Mouse (Mus musculus) liver, embryonic 14.5 days (tissue): Measurements from ENCODE around the gene Shcbp1. TPM values are rescaled to one million over a fixed set of nuclear protein-coding genes. Genes with fewer than 3 reads are reported as not detected.

Source experiments
- ATAC-seq: fragments of 200-750 bp; cut with Nextera tagmentation; 2 replicates; pipeline ENCODE4 v1.8.0; 2017; ENCODE audit warnings: moderate number of reproducible peaks, mild to moderate bottlenecking, moderate library complexity; ENCODE audit not compliant: insufficient read depth
- DNase-seq, 3 experiments: peaks; one replicate each; pipeline ENCODE4 v3.0.0-alpha.2; 2012 to 2013; ENCODE audit warnings: low read depth in 3 of 3, low spot score in 3 of 3
- H3K27ac ChIP-seq: fragments of 300-500 bp; sonication (generic); 2 replicates; pipeline ENCODE4 v1.5.1; 2014; ENCODE audit warnings: moderate library complexity, mild to moderate bottlenecking, control low read depth, inconsistent platforms
- H3K27me3 ChIP-seq: fragments of 300-500 bp; sonication (generic); 2 replicates; pipeline ENCODE4 v1.6.1; 2014; ENCODE audit warnings: mild to moderate bottlenecking, low read length, moderate library complexity; ENCODE audit not compliant: control insufficient read depth, insufficient read depth
- H3K36me3 ChIP-seq: fragments of 300-500 bp; sonication (generic); replicated peaks from 2 replicates; pipeline ENCODE4 v1.6.1; 2014; ENCODE audit warnings: low read depth; ENCODE audit not compliant: control insufficient read depth, insufficient read depth
- H3K4me1 ChIP-seq, 2 experiments: fragments of 200-500 bp in 1 of 2; fragments of 300-500 bp in 1 of 2; sonication (generic) in 1 of 2; replicated peaks; 2 replicates each; pipeline ENCODE4 v1.6.1; 2012 to 2014; ENCODE audit warnings: antibody characterized with exemption in 1 of 2, inconsistent platforms in 1 of 2, low read length in 1 of 2; ENCODE audit not compliant: control insufficient read depth in 2 of 2, insufficient read depth in 2 of 2
- H3K4me2 ChIP-seq: fragments of 300-500 bp; sonication (generic); 2 replicates; pipeline ENCODE4 v1.6.1; 2014; ENCODE audit warnings: low read depth, mild to moderate bottlenecking, control low read depth, moderate library complexity
- H3K4me3 ChIP-seq, 2 experiments: fragments of 200-500 bp in 1 of 2; fragments of 300-500 bp in 1 of 2; sonication (generic) in 1 of 2; 2 replicates each; pipeline ENCODE4 v1.5.1; 2012 to 2014; ENCODE audit warnings: low read depth in 2 of 2, low read length in 2 of 2, mild to moderate bottlenecking in 2 of 2, control low read depth in 1 of 2, inconsistent platforms in 1 of 2, moderate library complexity in 1 of 2; ENCODE audit not compliant: insufficient read depth in 1 of 2
- H3K9ac ChIP-seq: fragments of 300-500 bp; sonication (generic); replicated peaks from 2 replicates; pipeline ENCODE4 v1.6.1; 2014; ENCODE audit warnings: mild to moderate bottlenecking, control low read depth, moderate library complexity
- H3K9me3 ChIP-seq: fragments of 300-500 bp; sonication (generic); 2 replicates; pipeline ENCODE4 v1.6.1; 2016; ENCODE audit warnings: low read length, mixed read lengths; ENCODE audit not compliant: control insufficient read depth
- CTCF ChIP-seq: IDR thresholded peaks from 2 replicates; pipeline ENCODE4 v1.5.1; 2016; ENCODE audit warnings: antibody characterized with exemption, low read depth, control low read depth
- EP300 ChIP-seq: IDR thresholded peaks from 2 replicates; pipeline ENCODE4 v1.6.1; 2016; ENCODE audit warnings: antibody characterized with exemption, low read depth
- WGBS: fragments of 180-500 bp; shearing (Covaris S2); extraction: QIAGEN DNeasy Blood & Tissue Kit; methylation state at CpG from one replicate; pipeline ENCODE4 v1.1.7; 2014; ENCODE audit not compliant: insufficient replicate concordance; 5-methylcytosine and 5-hydroxymethylcytosine counted together
- polyA plus RNA-seq, 2 experiments: library from polyadenylated mRNA; depleted of rRNA in 1 of 2; stranded (reverse) in 1 of 2; unstranded in 1 of 2; fragments of >200 nt; fragmentation: Nextera tagmentation in 1 of 2; extraction: Ambion mirVana in 1 of 2; gene quantifications; 2 replicates each; pipeline versions ENCODE4 v1.2.1 to v1.2.3; 2012 to 2014

Shcbp1 gene
- polyA plus RNA-seq (2012; rRNA removed), result 9.5 and 19.1 TPM in 2 replicates
- polyA plus RNA-seq (2014; fragmentation: Nextera tagmentation; extraction: Ambion mirVana), result 40.2 and 40.4 TPM in 2 replicates

DNA sequence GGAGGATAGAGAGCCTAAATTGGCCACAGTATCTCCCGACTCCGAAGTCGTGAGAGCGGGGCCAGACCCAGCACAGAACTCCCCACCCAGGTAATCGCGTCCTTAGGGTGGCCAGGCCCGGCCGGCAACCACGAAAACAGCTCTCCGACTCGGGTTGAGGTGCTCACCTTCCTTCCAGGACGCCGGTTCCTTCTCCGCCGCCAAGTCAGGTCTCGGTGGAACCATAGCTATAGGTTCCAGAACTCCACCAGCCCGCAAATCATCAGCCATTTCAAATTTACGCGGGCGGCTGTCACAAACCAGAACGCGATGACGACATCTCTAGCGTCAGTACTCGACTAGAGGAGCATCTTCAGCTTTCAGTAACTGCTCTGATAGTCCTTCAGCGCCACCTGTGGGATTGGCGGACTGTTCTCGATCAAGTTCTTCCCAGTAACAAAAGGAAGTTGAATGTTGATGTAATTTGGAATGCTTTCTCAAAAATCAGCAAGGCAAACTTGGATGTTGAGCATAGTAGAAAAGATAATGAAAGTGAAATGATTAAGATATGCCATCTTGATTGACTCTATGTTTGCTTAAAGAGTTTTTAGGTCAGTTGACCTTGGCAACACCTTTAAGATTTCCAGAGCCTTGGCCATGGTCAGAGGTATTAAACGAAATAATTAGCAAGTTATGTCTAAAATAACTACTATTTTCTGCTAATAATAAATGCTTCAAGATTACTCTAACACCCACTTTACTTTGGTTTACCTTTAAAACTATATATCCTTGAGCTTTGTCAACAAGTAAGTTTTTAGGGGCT, at the start of gene Shcbp1:
TSS of gene Shcbp1 (minus strand) at position 314 of the 802 bp plus-strand sequence.
- Histone ChIP-seq H3K27ac (peak within 1 kb of the TSS; percentile 1), H3K9ac (peak within 1 kb of the TSS; percentile 77), H3K9me3 (no peaks in the 10 kb centered on the region), H3K4me3 (peak within 1 kb of the TSS; percentile 68 to 79), H3K4me1 (peaks cover 0 to 2% of the 10 kb centered on the region in 2 experiments; a peak in 3 of 4 replicates), H3K36me3 (peaks cover 3% of the 10 kb centered on the region), H3K27me3 (no peaks in the 10 kb centered on the region), H3K4me2 (peak within 1 kb of the TSS; percentile 73)
- DNase-seq (peak; percentile 87 to 90 (median 89)), ATAC-seq (peak; percentile 94)
- 1% methylated on average over 29 of the region's 29 CpGs for WGBS
- peak; percentile 86 for TF ChIP-seq CTCF
- no peak for TF ChIP-seq EP300

DNA sequence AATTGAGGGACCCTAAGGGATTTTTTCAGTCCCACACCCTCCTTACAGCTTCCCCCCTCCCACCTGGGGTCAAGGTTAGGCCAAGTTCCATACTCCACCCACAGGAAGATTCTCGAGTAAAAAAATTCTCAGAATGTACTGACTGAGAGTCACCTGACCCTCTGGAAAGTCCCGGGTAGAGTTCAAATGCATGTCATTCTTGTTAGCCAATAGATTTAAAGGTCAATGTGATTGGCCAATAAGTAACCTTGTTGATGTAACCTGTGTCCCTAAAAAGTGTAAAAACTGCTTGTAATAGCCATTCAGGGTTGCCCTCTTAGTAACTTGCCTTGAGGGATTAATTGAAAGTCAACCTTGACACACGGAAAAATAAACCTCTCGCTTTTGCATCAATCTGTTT, 29.5 kb upstream of the Shcbp1 start:
- Histone ChIP-seq H3K4me2 (no peak overlapping the region), H3K36me3 (no peaks in the 10 kb centered on the region), H3K9me3 (no peaks in the 10 kb centered on the region), H3K4me1 (no peaks in the 10 kb centered on the region), H3K9ac (no peak overlapping the region), H3K27me3 (no peaks in the 10 kb centered on the region), H3K4me3 (no peak overlapping the region), H3K27ac (no peak overlapping the region)
- ATAC-seq (no peak), DNase-seq (no peak)
- TF ChIP-seq CTCF, result no peak
- TF ChIP-seq EP300, result no peak
- WGBS, result 62% methylated on average over 4 of the region's 4 CpGs

DNA sequence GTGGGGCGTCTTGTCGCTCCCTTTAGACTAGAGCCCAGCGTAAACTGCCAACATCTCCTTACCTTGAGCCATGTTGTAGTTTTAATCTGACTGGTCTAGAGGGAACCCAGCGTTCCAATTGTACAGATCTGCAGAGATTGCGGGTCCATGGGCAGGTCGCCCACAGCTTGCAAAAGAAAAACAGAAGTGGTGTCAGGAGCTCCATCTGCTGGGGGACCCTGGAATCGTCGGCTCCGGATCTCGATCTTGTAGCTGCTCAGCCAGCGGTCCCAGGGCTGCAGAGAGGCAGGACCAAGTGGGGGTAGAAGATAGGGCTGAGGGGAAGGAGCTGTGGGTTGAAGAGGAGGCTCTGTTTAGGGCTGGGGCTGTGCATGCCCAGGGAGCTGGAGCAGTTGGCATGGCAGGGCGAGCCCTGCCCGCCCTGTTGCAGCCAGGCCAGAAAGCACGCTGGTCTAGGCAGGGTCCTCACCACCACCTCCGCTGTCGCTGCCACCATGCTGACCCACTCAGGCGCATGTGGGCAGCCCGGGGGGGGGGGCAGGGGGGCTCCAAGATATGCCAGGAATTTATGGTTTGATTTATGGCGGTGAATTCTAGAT, 21.3 kb upstream of the Shcbp1 start:
- H3K4me2 ChIP-seq, result no peak overlapping the region
- TF ChIP-seq CTCF, result peak; percentile 58
- TF ChIP-seq EP300, result no peak
- no peak for DNase-seq
- H3K27me3 ChIP-seq, result no peaks in the 10 kb centered on the region
- H3K27ac ChIP-seq, result no peak overlapping the region
- H3K36me3 ChIP-seq, result no peaks in the 10 kb centered on the region
- H3K4me3 ChIP-seq, result no peak overlapping the region
- H3K9me3 ChIP-seq, result no peaks in the 10 kb centered on the region
- ATAC-seq, result no peak
- WGBS, result 47% methylated on average over 19 of the region's 19 CpGs
- H3K4me1 ChIP-seq, result no peaks in the 10 kb centered on the region
- no peak overlapping the region for H3K9ac ChIP-seq

DNA sequence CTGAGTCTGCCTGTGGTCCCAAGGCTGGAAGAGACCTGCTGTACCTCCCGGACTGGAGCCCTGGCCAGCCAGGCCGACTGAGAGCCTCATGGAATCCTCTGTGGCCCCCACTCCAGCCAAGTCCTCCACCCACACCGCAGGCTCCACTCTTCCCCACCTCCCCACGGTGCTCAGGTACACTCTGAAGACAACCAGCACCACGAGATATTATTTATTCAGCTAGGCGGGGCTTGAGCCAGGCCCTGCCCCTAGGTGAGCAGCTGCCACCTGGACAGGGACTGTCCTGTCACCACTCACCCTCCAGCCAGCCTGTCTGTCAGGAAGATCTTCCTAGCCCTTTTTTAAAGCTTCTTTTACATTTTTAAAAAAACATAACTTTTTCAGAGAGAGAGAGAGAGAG, 1.1 kb downstream of the Shcbp1 start:
- WGBS, result 43% methylated on average over 6 of the region's 6 CpGs
- H3K27ac ChIP-seq, result no peak overlapping the region
- no peak for DNase-seq
- H3K27me3 ChIP-seq, result no peaks in the 10 kb centered on the region
- H3K36me3 ChIP-seq, result peaks cover 4% of the 10 kb centered on the region
- no peaks in the 10 kb centered on the region for H3K9me3 ChIP-seq
- peak; percentile 34; the same call in 1 of the 2 replicates for ATAC-seq
- H3K4me1 ChIP-seq, result peaks cover 0 to 2% of the 10 kb centered on the region in 2 experiments; a peak in 3 of 4 replicates
- peak overlapping the region; percentile 77 for H3K9ac ChIP-seq
- peak overlapping the region; percentile 68 to 79 for H3K4me3 ChIP-seq
- H3K4me2 ChIP-seq, result peak overlapping the region; percentile 73
- no peak for TF ChIP-seq EP300
- no peak for TF ChIP-seq CTCF

DNA sequence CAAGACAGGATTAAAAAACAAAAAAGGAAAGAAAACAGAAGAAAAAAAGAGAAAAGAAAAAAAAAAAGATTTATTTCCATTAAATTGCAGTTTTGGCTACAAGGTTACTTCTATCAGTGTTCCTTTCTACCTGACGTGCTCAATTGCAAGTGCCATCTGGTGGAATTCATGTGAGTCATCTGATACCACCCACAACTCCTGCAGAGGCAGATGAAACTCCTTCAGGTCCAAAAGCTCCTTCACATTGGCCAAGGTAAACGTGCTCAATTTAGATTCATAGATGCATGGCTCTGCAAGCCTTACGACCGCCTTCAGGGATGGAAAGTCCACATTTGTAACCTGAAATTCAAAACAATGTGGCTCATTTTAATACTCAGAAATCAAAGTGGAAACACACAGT, 14.6 kb downstream of the Shcbp1 start:
- no peak overlapping the region for H3K4me2 ChIP-seq
- H3K9me3 ChIP-seq, result no peaks in the 10 kb centered on the region
- ATAC-seq (no peak), DNase-seq (no peak)
- H3K36me3 ChIP-seq, result peaks cover 4% of the 10 kb centered on the region; the same call in 1 of the 2 replicates
- H3K27me3 ChIP-seq, result no peaks in the 10 kb centered on the region
- H3K9ac ChIP-seq, result no peak overlapping the region
- no peaks in the 10 kb centered on the region for H3K4me1 ChIP-seq
- no peak overlapping the region for H3K27ac ChIP-seq
- WGBS, result 84% methylated on average over 4 of the region's 4 CpGs
- TF ChIP-seq CTCF, result no peak
- TF ChIP-seq EP300, result no peak
- H3K4me3 ChIP-seq, result no peak overlapping the region
